Mouse (Mus musculus) thymus, postnatal 25 days (tissue): Measurements from ENCODE around the gene Fam53b.
A peak's percentile ranks its signal among the peaks of the same experiment; 100 is the strongest.

Experiments used
- DNase-seq: peaks from one replicate; pipeline ENCODE4 v3.0.0; 2022

Fam53b gene

DNA sequence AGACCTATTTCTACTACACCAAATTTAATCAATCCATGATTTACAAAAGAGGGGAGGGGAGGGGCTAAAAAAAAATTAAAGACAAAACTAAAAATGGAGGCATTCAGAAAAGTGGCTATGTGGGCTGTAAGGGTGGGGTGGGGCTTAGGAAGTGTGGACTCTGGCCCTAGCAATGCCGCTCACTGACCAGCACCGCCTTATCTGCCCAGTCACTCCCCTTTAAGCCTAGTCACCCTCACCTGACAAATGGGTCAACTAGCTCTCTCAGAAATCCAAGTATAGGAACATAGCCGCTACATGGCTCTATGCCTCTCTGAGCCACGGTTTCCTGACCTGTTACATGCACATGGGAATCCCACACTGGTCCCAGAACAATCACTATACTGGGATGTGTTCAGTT lies 26.7 kb downstream of the Fam53b start:
- DNase-seq = no peak

DNA sequence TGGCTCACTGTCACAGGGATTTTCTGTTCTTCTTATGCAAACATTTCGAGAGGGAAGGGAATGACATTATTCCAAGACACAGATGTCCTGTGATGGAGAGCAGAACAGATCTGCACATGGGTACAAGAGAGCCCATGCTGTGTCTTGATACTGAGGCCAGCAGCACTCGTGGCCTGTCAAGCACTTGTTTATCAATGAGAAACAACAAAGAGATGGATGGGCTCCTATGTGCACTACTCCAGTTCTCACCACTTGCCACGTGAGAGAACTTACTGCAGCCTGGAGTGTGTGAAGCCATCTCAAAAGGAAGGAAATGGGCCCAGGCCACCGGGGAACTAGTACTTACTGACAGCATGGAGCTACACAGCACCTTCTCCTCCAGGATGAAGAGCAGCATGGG lies 27.2 kb downstream of the Fam53b start:
- DNase-seq = no peak

DNA sequence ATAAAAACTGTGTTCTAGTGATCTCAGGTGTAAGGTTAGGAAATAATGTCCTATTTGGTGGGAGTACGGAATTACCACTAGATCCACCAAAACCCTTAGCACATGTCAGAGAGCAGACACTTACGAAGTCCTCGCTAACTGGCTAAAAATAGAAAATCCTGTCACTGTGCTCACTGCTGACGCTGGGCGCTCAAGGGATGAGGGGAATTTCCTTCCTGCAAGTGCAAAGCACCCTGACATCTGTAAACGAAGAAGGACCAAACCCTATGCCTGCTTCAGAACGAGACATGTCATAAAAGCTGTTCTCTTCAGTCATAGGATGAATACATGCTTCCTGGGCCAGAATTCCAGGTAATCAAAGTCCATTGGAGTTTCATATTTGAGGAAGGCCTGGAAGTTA lies 27.7 kb downstream of the Fam53b start:
- no peak for DNase-seq

DNA sequence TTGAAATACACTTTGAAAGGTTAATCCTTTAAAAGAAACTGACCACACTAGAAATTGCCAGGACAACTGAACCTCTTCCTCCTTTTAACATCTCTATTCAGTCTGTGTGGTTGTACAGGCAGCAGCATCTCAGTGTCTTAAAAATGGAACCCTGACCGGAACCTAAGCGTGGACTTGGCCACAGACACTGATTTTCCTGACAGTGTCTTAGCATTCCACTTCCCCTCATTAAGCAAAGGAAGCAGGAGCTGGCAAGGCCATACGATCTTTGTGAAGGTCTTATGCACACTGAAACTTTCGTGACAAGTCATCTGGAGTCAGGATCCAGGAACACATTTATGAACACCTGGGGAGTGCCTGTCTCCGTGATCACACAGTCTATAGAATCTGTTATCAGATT lies 29.6 kb downstream of the Fam53b start:
- DNase-seq = no peak

DNA sequence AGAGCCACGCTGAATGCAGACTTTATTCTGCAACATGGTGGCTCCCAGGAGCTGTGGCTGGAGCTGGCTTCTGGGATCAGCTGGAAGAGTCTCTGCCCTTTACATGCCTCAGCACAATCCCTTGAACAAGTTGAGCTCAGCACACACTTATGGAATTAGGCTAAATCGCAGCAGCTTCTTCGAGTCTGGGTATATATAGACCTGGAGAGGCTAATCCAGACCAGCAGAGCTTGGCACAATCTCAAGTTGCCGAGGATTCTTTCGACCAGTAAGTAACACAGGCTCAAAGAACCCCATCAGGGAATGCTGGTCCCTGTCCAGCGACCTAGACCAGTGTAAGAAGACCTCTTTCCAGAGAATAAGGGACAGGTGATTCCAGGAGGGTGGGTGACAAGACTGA lies 31.8 kb downstream of the Fam53b start:
- no peak for DNase-seq

DNA sequence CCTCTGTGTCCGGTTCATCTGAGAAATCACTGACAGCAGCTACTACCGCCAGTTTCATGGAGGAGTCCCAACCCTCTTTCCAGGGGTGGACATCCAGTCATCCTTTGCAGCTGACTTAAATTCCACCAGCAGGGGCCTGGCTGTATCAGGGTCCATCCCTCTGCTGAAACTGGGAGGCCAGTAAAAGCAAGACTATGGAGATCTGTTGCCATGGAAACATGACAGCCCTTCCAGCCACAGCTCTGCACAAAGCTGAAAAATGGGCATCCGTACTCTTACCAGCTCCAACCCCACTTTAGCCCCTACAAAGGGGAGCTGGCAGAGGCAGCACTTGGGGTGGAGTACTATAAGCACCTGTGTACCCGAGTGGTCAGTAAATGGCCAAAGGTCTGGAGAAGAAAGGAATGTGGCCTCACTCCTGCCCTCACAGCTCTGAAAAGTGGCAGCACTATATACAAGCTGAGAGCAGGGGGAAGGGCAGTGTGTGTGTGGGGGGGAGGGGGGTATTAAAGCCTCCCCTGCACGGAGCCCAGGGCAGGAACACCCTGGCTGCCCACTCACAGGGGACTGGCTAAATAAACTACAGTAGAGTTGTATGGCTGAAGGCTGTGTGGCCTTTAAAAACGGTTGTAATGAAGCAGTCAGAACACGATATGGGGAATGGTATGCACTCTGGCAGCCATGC lies 32.4 kb downstream of the Fam53b start:
- no peak for DNase-seq

DNA sequence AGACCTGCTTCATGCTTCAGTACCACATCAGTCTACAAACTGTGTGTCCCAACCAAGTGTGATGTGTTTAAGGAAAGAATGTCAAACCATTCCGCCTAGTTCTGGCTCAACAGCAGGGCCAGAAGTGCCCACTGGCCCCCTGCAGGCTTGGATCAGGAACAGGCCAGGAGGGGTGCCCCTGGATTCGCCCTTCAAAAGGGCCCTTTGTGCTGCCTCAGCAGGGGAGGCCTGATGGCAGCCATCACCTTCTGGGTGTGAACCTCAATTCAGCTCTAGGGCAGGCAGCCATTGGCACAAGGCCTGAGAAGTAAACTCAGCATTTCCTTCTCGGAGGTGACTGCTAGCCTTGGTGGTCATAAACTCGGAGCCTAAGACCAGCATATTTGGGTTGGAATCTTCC lies 33.1 kb downstream of the Fam53b start:
- DNase-seq = no peak

DNA sequence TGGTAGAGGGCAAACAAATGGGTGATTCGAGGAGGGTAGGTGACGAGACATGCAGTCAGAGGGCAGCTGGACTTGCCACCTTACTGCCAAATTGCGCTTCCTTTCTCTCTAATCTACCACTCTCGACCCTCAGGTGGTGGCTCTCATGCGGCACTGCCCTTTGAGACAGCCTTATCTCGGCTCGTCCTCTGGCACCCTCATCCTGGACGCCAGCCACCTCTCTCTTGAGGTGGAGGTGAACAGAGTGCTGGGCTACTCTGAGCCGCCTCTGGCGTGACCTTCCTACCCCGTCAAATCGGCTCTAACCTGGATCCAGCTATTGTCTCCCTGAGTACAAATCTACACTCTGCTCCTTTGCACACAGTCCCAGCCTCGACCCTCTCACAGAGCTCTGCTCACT lies 35.1 kb downstream of the Fam53b start:
- no peak for DNase-seq

DNA sequence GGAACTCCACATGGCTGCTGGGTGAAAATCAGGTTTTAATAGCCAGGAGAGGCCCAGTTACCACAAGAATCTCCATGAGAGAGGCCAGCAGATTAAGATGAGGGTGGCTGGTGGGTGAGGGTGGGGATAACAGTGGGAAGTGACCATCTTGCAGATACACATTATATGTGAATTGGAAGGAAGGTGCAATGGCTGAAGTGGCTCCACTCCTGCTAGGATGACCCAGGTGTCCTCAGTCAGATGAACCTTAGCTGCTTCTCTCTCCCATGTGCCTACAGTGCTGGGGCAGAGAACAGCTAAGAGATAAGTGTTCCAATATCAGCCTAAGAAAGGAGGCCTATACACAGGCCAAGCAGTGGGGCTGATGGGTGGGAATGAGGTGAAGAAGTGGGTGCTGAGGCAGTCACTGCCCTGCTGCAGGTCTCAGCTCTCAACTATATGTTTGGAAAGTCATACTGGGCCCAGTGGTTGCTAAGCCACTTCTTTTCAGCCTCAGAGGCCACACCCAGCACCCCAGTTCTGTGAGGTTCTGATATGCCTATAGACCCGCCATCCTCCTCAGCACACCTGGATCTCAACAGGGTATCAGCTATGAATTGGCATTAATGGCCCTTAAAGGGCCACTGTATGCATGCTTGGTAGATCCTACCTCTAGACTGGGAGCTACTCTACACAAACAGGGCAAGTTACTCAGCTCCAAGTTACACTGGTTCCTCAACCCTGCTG lies 35.8 kb downstream of the Fam53b start:
- DNase-seq = no peak

DNA sequence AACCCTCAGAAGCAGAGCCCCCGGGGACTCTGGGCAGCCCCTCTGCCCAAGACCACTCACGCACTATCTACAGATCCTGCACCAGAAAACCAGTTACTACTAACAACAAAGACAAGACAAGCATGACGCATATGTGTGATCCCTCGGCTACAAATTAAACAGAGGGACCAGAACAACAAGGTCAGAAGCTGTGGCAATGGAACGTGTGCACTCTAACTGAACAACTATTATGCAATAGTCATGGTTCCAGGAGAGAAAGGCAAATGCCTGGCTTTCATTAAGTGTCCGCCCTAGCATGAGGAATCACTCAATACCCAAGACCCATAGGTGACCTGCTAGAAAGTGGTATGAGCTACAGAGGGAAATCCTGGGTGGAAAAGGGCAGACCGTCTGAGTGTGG lies 36.6 kb downstream of the Fam53b start:
- no peak for DNase-seq

DNA sequence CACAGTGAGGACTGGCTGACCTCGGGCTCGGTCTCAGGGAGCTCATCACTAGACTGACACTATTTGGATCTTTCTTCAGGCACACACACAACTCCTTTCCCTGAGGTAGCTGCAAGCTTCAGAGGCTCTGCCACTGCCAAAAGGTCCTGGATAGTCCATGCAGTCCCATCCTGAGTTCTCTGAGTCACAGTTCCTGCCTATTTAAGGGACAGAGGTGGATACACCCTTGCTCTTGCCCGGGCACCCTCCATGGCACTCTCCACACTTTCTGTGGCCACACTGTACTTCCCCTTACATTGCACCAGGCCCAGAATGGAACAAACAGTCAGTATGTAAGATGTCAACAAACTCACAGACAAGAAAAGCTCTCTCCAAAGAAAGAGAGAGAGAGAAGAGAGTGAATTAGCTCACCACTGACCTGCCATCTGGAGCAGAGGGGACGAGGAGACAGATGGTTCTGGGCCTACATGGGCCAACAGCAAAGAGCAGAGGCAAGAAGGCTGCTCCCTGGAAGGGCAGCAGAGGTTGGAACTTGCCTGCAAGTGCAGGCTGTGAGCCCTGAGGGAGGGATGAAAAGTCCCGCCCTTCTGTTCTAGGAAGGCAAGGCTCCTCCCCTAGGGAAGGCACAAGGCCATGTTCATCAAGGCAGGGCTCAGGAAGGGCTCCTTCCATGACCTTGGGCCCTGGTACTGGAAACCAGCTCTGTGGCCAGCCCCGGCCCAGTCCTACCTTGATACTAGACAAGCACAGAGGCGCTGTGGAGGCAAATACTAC lies 37.2 kb downstream of the Fam53b start:
- DNase-seq = no peak

DNA sequence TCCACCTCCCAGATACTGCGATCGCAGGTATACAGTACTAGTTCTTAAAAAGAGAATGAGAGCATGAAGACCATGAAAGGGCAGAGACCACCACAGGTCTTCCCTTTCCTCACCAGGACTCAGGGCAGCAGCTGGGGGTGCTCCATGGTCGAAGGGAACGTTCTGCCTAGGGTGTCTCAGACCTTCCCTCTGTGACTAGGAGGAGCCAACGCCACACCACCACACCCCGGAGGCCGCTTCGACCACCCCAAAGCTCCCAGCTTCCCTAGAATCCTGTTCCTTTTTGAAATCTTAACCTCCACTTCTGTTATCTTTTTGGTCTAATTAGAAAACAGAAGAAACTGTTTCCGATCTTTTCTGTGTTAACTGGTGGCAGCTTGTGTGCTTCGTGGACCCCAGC lies 37.8 kb downstream of the Fam53b start:
- no peak for DNase-seq

DNA sequence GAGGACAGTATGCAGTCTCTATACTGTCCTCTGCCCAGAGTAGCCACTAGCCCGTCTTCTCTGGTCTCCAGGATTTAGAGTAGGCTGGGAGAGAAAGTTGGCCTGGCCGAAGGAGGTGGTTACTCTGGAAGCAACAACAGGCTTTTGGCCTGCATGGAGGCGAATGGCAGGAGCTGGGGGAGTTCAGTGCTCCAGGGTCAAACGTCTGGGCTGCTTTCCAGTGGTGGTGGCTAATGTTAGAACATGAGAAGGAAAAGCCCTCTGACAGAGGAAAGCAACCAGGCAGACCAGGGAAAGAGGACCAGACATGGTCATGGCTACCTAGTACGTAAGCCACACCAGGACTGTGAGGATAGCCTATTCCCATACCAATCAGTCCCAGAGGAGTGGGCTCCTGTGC lies 38.4 kb downstream of the Fam53b start:
- no peak for DNase-seq

DNA sequence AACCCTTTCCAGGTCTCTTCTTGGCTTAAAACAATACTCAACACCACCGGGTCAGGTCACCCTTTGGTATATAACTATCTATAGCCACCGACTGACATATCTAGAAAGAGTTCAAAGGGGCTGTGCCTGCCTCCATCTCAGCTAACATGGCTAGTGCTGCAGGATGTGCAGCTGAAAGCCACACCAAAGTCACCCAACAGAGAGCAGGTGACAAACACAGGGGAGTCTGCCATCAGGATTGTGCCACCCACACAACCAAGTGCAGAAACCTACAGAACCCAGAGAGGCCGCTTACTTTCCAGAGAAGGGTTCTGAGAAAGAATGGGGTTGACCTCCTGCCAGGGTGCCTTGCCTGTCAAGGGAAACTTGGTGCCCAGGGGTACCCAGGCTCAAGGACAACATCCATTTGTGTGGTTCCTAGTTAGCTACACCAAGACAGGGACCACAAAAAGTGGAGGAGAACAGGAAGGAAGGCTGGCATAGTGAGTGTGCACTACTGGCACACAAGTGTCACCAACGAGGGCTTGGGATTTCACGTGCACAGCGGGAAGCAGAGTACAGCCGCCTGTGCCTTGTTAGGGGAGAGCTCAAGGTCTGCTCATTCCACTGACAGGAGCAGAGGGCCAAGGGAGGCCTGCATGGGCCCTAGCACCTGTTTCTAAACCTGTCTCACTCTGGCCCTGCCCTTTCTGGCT lies 40.5 kb downstream of the Fam53b start:
- peak; percentile 68 for DNase-seq

DNA sequence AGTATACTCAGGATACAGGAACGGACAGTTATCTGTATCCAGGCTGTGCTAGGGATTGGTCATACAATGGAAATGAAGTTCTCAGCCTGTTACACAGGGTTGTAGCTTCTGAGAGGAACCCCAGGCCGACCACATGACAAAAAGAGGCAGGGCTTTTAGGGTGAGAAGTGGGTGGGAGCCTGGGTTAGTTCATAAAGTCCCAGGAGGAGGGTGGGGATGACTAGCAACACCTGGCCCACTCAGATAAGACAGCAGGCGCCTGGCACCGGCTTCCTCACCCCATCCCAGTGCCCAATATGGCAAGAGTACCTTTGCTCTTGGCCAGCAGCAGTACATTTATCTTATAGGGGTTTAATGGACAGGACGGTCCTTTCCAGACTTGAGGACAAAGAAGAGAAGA lies 41.2 kb downstream of the Fam53b start:
- DNase-seq = peak; percentile 46

DNA sequence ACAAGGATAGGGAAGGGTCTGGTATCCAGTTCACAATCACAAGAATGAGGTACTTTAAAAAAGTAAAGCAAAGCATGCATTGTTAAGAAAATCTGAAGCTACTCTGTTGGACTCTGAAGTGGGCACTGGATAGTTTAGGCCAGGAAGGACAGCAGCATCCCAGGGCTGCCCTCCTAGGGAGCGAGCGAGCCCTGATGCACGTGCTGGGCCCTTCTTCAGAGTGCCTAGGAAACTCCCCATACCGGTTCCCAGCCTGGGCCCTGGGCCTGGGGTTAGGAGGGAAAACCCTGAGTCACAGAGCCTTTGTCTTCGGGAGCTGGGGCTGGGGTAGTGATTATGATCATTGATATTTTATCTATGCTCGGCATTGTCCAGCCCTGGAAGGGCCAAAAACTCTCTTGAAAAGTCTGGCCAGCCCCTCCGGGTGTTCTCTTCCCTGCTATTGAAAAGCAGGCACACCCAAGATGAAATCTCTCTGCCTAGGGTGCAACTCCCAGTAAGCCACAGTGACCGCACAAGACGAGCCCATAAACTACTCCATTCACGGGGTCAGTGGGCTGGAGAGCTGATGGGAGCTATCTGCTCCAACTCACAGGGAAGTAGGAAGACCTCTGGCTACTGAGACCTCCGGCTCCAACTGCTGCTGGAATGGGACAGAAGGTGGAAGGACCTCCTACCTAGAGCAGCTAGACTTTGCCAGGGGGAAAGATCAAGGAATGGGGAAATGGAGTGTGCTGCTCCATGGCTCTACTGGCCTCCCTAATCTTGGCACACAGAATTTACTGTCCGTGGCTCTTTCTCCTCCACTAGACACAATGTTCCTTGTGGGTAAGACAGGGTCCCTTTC lies 45.0 kb downstream of the Fam53b start:
- DNase-seq = no peak

DNA sequence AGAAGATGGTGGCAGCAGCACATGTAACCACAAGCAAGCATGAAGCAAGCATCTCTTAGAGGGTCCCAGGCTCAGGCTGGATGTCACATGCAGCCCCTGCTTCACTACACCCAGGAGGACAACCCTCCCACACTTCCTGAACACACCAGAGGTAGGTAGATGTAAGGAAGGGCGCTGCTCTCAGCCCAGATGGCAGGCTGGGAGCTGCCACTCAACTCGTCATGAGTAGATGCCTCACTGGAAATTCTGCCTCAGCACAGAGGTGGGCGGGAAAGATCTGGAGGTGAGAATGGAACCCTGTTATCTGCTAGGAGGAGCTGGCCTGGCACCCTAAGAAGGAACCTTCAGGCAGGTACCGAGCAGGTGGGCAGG lies 45.7 kb downstream of the Fam53b start:
- DNase-seq = peak; percentile 19

DNA sequence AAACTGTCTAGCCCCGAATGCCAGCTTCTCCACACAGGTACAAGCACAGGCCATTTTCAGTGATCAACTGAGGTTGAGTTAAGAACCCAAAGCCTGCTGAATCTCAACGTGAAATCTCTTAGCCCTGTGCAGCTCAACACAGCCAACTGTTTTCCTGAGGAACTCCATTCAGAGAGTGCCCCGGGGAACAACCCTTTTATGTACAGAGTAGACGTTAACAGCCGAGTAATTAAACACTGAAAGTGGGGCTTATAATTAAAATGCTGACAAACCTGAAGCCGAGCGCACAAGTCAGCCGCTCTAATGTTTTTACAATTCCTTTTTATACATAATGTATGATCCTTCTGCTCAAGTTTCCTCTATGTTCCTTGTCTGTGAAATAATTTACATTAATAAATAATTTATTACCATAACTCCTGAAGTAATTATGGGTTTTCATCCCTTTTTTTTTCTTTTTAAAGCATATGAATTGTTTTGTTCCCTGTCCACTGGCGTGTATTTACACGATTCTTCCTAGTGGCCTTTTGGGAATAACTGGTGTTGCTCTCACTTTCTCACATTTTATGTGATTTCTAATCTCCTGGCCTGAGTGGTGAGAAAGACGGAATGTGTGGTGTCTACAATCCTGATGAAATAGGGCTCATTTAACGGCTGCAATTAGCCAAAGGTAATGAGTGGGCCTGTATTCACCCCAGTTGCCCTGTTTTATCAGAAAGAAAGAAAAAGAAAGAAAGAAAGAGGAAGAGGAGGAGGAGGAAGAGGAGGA lies 46.3 kb downstream of the Fam53b start:
- DNase-seq = no peak

DNA sequence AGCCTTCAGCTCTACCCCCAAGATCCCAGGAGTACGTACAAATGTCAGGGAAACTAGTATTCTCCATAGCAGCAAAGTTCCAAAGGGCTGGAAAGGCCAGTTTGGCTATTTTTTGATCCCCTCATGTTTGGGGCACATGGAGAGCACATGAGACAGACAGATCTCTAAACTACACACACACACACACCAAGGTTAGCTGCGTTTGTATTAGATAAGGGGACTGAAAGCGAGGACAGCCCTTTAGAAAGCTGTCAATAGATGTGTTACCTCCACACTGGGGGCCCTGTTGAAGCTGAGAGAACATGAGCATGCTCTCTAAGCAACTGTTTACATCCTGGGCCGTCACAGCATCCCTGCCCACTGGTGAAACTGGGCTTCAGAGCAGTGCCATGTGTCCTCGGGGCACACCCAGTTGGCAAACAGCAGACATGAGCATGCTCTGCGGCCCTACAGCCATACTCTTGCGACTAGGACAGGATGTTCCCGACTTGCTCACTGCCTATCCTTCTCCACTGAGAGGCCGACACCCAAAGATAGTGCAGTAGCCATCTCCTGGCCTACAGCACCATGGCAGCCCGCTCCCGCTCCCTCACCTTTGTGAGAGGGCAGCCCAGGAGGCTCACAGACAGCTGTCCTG lies 47.3 kb downstream of the Fam53b start:
- no peak for DNase-seq

DNA sequence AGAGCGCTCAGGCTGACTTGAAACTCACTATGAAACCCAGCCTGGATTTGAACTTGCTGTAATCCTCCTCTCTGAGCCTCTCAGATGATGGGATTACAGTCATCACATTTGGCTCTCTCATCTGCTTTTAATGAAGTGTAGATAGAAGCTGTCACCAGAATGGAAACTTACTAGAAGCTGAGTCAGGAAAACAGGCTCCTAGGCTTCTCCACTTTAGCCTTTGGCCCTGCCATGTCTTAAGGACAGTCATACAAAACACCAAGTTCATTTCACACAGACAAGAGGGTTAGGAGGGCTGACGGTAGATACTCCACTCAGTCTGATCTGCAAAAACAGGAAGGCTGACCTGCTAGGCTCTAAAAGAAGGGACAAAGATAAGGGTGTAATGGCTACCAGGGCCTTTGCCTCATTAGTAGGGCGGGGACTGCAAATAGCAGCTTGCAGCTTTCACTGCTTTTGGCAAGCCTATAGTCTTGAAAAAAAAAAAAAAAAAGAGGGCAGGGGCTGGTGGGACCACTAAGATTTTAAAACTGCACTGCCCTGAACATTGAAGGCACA lies 48.0 kb downstream of the Fam53b start:
- no peak for DNase-seq
